Mouse (Mus musculus): ENCODE results near the gene Gjc1. TPM values are rescaled to one million over a fixed set of nuclear protein-coding genes. Genes with fewer than 3 reads are reported as not detected.

The Gjc1 gene
- polyA plus RNA-seq, 1 experiment from 2014 or later, result 25.8 TPM

DNA sequence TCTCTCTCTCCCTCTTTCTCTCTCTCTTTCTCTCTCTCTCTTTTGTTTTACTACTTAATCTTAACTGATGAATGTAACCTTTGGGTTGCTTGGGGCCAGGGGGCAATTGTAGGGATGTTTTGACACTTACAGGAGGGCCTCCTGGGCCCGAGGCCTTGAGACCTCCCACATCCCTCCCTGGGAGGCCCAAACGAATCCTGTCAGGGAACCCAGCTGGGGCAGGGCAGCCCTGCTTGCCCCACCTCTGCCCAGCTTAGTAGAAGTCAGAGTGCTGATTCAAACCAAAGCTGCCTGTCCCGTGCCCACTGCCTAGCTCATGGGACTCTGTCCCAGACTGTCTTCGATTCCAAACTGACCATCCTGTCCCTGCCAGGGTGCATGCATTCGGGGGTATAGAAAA lies 40.9 kb downstream of the Gjc1 start:
- no peak for ATAC-seq
- no peak overlapping the region for H3K4me3 ChIP-seq (ENCODE audit: low read depth, low read length)
- WGBS, result 43% methylated on average over 5 of the region's 5 CpGs

DNA sequence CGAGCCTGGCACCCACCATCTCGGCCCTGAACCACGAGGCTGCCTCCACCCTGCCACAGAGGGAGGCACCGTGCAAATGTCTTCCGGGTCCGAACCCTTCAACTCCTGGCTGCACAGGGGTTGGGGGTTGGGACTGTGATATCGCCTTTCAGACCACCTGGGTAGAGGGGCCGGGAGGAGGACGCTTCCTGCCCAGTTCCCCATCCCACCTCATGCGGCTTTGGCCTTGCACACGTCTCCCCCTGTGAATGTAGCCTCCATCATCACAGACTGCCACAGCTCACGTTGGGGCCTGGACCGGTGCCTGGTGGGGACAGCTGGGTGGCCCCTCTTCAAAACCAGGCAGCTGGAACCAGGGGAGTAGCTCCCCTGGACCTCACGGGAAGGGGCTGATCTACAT lies 41.3 kb downstream of the Gjc1 start:
- no peak overlapping the region; the same call in 1 of the 2 replicates for H3K4me2 ChIP-seq (ENCODE audit: low read length)
- H3K27me3 ChIP-seq (ENCODE audit: control insufficient read depth, insufficient read depth, low read depth, low read length), result no peaks in the 10 kb centered on the region
- no peak overlapping the region for H3K4me3 ChIP-seq (ENCODE audit: low read depth, low read length)
- no peaks in the 10 kb centered on the region for H3K9me3 ChIP-seq (replicated peaks; ENCODE audit: control insufficient read depth, low read length, poor library complexity, severe bottlenecking)
- H3K4me1 ChIP-seq (ENCODE audit: control insufficient read depth, insufficient read depth, low read length), result peaks cover 18% of the 10 kb centered on the region
- H3K9ac ChIP-seq (ENCODE audit: low read depth, low read length), result no peak overlapping the region
- ATAC-seq, result no peak
- 28% methylated on average over 14 of the region's 14 CpGs for WGBS
- H3K36me3 ChIP-seq (ENCODE audit: control insufficient read depth, insufficient read depth, low read length), result peaks cover 12% of the 10 kb centered on the region
- H3K27ac ChIP-seq (ENCODE audit: low read length), result no peak overlapping the region

More for the DNA sequence above, 40.9 kb downstream of the Gjc1 start:
- H3K4me1 ChIP-seq (ENCODE audit: control insufficient read depth, insufficient read depth, low read length), result peaks cover 18% of the 10 kb centered on the region
- H3K4me2 ChIP-seq (ENCODE audit: low read length), result no peak overlapping the region
- H3K9ac ChIP-seq (ENCODE audit: low read depth, low read length), result no peak overlapping the region
- peaks cover 12% of the 10 kb centered on the region for H3K36me3 ChIP-seq (ENCODE audit: control insufficient read depth, insufficient read depth, low read length)
- H3K27me3 ChIP-seq (ENCODE audit: control insufficient read depth, insufficient read depth, low read depth, low read length), result no peaks in the 10 kb centered on the region
- no peaks in the 10 kb centered on the region for H3K9me3 ChIP-seq (replicated peaks; ENCODE audit: control insufficient read depth, low read length, poor library complexity, severe bottlenecking)
- H3K27ac ChIP-seq (ENCODE audit: low read length), result no peak overlapping the region

DNA sequence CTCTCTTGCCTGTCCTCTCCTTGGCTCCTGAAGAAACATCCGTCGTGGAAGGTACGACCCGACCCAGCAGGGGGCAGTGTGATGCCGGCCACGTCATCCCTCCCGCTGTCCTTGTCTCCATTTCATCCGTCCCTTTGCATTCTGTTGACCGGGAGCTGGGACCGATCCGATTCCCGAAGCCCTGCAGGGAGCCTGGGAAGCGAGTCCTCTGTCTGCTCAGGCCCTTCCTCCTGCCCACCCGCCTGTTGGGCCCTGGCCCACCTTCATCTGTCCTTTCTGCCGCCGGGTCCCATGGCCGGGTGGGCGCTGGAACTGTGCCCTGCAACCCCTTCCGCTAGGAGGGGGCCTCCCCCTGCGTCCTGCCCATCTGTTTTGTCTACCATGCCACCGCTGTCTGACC lies 41.9 kb downstream of the Gjc1 start:
- H3K4me1 ChIP-seq (ENCODE audit: control insufficient read depth, insufficient read depth, low read length), result peaks cover 22% of the 10 kb centered on the region
- H3K9ac ChIP-seq (ENCODE audit: low read depth, low read length), result peak overlapping the region; percentile 61
- H3K4me2 ChIP-seq (ENCODE audit: low read length), result peak overlapping the region; percentile 48
- H3K36me3 ChIP-seq (ENCODE audit: control insufficient read depth, insufficient read depth, low read length), result peaks cover 12% of the 10 kb centered on the region
- H3K27ac ChIP-seq (ENCODE audit: low read length), result peak overlapping the region; percentile 26; the same call in 1 of the 2 replicates
- 27% methylated on average over 21 of the region's 21 CpGs for WGBS
- H3K9me3 ChIP-seq (replicated peaks; ENCODE audit: control insufficient read depth, low read length, poor library complexity, severe bottlenecking), result no peaks in the 10 kb centered on the region
- no peak for ATAC-seq
- H3K27me3 ChIP-seq (ENCODE audit: control insufficient read depth, insufficient read depth, low read depth, low read length), result no peaks in the 10 kb centered on the region
- H3K4me3 ChIP-seq (ENCODE audit: low read depth, low read length), result peak overlapping the region; percentile 19; the same call in 1 of the 2 replicates

DNA sequence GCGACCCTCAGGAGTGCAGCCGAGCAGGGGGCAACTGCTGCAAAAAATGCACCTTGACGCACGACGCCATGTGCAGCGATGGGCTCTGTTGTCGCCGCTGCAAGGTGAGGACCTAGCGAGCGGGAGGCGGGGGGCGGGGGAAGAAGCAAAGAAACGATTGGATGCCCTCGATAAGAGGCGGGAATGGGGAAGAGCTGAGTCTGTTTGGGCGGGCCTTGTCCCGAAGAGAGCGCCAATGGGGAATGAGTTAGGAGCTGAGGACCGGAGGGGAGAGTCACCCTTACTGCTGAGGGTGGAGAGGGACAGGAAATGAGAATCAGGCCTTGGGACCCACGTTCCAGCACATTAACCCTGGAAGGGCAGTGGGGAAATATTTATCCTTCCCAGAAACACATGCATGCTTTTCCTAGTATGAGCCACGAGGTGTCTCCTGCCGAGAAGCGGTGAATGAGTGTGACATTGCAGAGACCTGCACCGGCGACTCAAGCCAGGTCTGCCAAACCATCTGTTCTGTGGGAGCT lies 44.8 kb downstream of the Gjc1 start:
- peak overlapping the region; percentile 82 for H3K4me2 ChIP-seq (ENCODE audit: low read length)
- peaks cover 12% of the 10 kb centered on the region for H3K36me3 ChIP-seq (ENCODE audit: control insufficient read depth, insufficient read depth, low read length)
- H3K4me1 ChIP-seq (ENCODE audit: control insufficient read depth, insufficient read depth, low read length), result peaks cover 38% of the 10 kb centered on the region
- no peaks in the 10 kb centered on the region for H3K9me3 ChIP-seq (replicated peaks; ENCODE audit: control insufficient read depth, low read length, poor library complexity, severe bottlenecking)
- peak; percentile 91 for ATAC-seq
- H3K27me3 ChIP-seq (ENCODE audit: control insufficient read depth, insufficient read depth, low read depth, low read length), result no peaks in the 10 kb centered on the region
- peak overlapping the region; percentile 94 for H3K27ac ChIP-seq (ENCODE audit: low read length)
- H3K9ac ChIP-seq (ENCODE audit: low read depth, low read length), result peak overlapping the region; percentile 86
- 1% methylated on average over 25 of the region's 25 CpGs for WGBS
- peak overlapping the region; percentile 54 for H3K4me3 ChIP-seq (ENCODE audit: low read depth, low read length)

DNA sequence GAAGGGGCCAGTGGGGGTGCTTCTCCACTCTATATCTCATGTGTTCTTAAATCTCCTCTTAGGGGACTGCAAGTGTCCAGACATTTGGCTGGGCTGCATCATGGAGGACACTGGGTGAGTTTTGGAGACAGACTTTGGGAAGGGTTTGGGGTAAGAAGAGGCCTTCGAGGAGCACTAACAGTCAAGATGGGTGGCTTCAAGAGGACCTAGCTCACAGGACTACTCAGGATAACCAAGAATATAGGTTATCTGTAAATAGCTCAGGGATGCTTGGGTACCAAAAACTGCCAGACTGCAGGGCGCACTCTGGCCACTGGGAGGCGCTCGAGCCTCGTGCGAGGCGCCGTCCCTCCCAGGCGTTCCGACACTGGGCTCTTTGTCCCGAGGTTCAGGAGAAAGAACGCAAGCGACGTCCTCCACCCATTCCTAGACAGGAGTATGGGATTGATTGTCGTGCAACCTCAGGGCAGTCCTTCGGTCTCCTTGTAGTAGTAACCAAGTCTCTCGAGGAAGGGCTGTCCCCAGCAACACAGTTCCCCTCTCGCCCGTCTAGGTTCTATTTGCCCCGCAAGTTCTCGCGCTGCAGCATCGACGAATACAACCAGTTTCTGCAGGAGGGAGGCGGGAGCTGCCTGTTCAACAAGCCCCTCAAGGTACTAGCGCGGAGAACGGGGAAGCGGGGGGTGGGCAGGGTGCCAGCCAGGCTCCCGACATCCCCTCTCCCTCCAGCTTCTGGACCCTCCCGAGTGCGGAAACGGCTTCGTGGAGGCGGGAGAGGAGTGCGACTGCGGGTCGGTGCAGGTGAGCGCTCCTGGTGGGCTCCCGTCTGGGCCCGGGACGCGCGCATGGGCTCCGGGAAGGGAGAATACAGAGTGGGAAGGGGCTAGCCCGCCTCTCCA lies 45.5 kb downstream of the Gjc1 start:
- Histone ChIP-seq H3K9ac (ENCODE audit: low read depth, low read length) (peak overlapping the region; percentile 86), H3K4me1 (ENCODE audit: control insufficient read depth, insufficient read depth, low read length) (peaks cover 38% of the 10 kb centered on the region), H3K36me3 (ENCODE audit: control insufficient read depth, insufficient read depth, low read length) (peaks cover 12% of the 10 kb centered on the region), H3K27ac (ENCODE audit: low read length) (peak overlapping the region; percentile 94), H3K27me3 (ENCODE audit: control insufficient read depth, insufficient read depth, low read depth, low read length) (no peaks in the 10 kb centered on the region), H3K9me3 (replicated peaks; ENCODE audit: control insufficient read depth, low read length, poor library complexity, severe bottlenecking) (no peaks in the 10 kb centered on the region), H3K4me3 (ENCODE audit: low read depth, low read length) (peak overlapping the region; percentile 54), H3K4me2 (ENCODE audit: low read length) (peak overlapping the region; percentile 82)
- peak; percentile 64 for ATAC-seq
- WGBS, result under 1% methylated on average over 45 of the region's 46 CpGs

DNA sequence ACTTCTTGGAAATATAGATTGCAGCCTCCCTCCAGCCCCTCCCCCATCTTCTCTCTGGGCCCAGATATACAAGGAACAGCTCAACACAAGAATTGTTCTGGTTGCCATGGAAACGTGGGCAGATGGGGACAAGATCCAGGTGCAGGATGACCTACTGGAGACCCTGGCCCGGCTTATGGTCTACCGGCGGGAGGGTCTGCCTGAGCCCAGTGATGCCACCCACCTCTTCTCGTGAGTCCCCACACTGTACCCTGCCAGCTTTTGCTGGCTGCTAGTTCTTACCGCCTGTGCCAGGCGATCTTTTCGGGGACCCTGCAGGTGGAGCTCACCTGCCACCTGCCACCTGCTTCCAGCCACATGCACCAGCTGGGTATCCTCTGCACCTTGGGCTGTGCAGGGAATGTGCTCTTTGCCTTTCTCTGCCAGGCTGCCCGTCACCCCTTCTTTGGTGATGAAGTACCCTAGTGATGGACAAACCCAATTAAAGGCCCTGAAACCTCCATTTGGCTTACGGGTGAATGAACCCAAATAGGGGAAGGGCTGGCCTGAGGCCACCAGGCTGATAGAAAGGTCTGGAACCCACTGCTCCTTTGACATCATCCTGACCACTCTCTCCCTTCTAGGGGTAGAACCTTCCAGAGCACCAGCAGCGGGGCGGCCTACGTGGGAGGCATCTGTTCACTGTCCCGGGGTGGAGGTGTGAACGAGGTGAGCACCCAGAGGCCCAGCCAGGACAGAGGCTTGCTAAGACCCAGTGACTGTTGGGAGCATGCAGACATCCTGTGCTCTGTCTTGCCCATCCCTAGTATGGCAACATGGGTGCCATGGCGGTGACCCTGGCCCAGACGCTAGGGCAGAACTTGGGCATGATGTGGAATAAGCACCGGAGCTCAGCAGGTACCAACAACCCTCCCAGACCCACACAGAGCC lies 46.5 kb downstream of the Gjc1 start:
- peaks cover 38% of the 10 kb centered on the region for H3K4me1 ChIP-seq (ENCODE audit: control insufficient read depth, insufficient read depth, low read length)
- H3K4me3 ChIP-seq (ENCODE audit: low read depth, low read length), result no peak overlapping the region
- no peak overlapping the region for H3K4me2 ChIP-seq (ENCODE audit: low read length)
- H3K36me3 ChIP-seq (ENCODE audit: control insufficient read depth, insufficient read depth, low read length), result peaks cover 12% of the 10 kb centered on the region
- 0 out of 2 replicates have a peak overlapping the region, but pooled peaks have one; percentile 41 for H3K9ac ChIP-seq (ENCODE audit: low read depth, low read length)
- H3K27ac ChIP-seq (ENCODE audit: low read length), result peak overlapping the region; percentile 94
- H3K27me3 ChIP-seq (ENCODE audit: control insufficient read depth, insufficient read depth, low read depth, low read length), result no peaks in the 10 kb centered on the region
- WGBS, result 59% methylated on average over 18 of the region's 18 CpGs
- H3K9me3 ChIP-seq (replicated peaks; ENCODE audit: control insufficient read depth, low read length, poor library complexity, severe bottlenecking), result no peaks in the 10 kb centered on the region
- ATAC-seq, result no peak

DNA sequence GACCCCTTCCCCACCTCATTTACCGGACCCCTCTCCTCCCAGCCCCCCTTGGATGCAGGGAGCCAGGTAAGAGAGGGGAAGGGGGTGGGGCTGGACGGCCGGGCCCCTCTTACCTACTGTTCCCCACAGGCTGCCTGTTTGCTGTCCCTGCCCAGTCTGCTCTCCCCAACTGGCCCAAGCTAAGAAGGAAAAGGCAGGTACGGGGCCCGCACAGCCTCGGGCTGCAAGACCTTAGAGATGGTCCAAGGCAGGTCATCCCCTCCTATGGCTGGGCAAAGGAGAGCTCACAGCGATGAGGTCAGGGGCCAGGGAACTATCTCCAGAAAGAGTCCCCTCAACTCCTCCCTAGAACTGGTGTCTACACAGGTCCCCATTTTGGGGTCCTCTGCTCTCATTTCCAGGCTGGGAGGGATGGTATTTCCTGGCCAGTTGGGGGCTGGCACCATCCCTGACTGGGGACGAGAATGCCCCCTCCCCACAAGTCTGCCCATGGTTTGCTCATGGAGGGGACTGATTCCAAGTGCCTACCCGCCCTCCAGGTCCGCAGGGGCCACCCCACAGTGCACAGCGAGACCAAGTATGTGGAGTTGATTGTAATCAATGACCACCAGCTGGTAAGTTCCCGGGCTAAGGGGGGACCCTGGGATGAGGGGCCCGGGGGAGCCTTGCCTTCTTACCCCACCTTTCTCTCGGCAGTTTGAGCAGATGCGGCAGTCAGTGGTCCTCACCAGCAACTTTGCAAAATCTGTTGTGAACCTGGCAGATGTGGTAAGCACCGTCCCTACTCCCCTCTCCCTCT lies 47.4 kb downstream of the Gjc1 start:
- peak overlapping the region; percentile 41; the same call in 1 of the 2 replicates for H3K9ac ChIP-seq (ENCODE audit: low read depth, low read length)
- peaks cover 33% of the 10 kb centered on the region for H3K4me1 ChIP-seq (ENCODE audit: control insufficient read depth, insufficient read depth, low read length)
- no peaks in the 10 kb centered on the region for H3K27me3 ChIP-seq (ENCODE audit: control insufficient read depth, insufficient read depth, low read depth, low read length)
- no peak for ATAC-seq
- H3K9me3 ChIP-seq (replicated peaks; ENCODE audit: control insufficient read depth, low read length, poor library complexity, severe bottlenecking), result no peaks in the 10 kb centered on the region
- peaks cover 12% of the 10 kb centered on the region for H3K36me3 ChIP-seq (ENCODE audit: control insufficient read depth, insufficient read depth, low read length)
- no peak overlapping the region for H3K4me2 ChIP-seq (ENCODE audit: low read length)
- 26% methylated on average over 13 of the region's 16 CpGs for WGBS
- H3K27ac ChIP-seq (ENCODE audit: low read length), result peak overlapping the region; percentile 33
- H3K4me3 ChIP-seq (ENCODE audit: low read depth, low read length), result no peak overlapping the region
